Mouse (Mus musculus): ENCODE measurements at regions not wholly inside any gene's neighbourhood (a gene's known extent, or its start where the extent isn't known, plus 50 kb on each side); places are given as distances from the start of the nearest gene placed in this dataset.

DNA sequence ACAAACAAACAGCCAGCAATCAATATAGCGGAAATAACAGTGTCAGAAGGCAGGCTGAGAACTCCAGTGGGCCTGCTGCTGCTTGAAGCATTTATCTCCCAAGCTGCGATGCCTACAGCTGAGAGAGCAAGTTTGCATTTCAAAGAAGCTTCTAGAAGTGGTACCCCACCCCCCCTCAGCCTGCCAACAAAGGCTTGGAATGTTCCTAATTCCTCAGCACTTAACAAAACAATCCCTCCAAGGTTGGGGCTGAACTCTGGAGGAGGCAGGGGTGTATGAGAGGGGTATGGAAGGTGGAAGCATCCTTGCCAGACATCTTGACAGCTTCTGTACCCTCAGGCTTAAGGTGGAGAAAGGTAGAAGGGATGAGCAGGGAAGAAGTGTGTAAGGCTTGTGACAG is 70.2 kb upstream of the Lmcd1 start:
- Histone ChIP-seq H3K27ac (replicated peaks) (no peak overlapping the region), H3K27me3 (ENCODE audit: control insufficient read depth, insufficient read depth, low read length) (no peaks in the 10 kb centered on the region), H3K4me3 (ENCODE audit: low read depth, low read length) (no peak overlapping the region), H3K36me3 (ENCODE audit: control insufficient read depth, insufficient read depth, low read length) (no peaks in the 10 kb centered on the region), H3K9ac (ENCODE audit: low read length) (no peak overlapping the region), H3K4me2 (replicated peaks; ENCODE audit: low read depth) (no peak overlapping the region), H3K9me3 (ENCODE audit: control insufficient read depth, low read length) (no peaks in the 10 kb centered on the region), H3K4me1 (replicated peaks; ENCODE audit: control insufficient read depth, insufficient read depth) (no peaks in the 10 kb centered on the region)
- ATAC-seq (ENCODE audit: low FRiP score, low TSS enrichment) (no peak), DNase-seq (ENCODE audit: low spot score) (no peak)
- no peak for TF ChIP-seq CTCF (IDR thresholded peaks at IDR 0.05; ENCODE audit: low read depth)
- no peak for TF ChIP-seq EP300 (optimal IDR thresholded peaks at IDR 0.05)
- 22% methylated on average over 2 of the region's 2 CpGs for WGBS

DNA sequence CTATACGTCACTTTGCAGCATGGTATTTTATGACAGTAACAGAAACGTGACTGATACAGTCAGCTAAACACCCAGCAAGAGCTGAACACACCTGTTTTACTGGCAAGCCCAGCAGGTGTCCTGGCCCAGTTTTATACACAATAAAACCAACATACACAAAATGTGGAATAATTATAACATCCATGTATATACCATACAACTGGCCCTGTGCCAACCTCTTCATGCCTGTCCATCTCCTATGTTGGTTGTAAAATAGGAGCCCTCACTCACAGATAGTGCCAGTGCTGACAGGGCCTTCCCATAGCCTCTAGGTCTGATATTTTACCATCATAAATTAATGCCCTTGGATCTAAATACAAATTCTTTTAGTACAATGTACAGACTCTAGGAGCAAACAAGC is 68.6 kb upstream of the Lmcd1 start:
- no peak overlapping the region for H3K27ac ChIP-seq (replicated peaks)
- no peaks in the 10 kb centered on the region for H3K27me3 ChIP-seq (ENCODE audit: control insufficient read depth, insufficient read depth, low read length)
- 57% methylated on average over 2 of the region's 2 CpGs for WGBS
- H3K4me3 ChIP-seq (ENCODE audit: low read depth, low read length), result no peak overlapping the region
- TF ChIP-seq CTCF (IDR thresholded peaks at IDR 0.05; ENCODE audit: low read depth), result no peak
- TF ChIP-seq EP300 (optimal IDR thresholded peaks at IDR 0.05), result no peak
- ATAC-seq (ENCODE audit: low FRiP score, low TSS enrichment), result no peak
- no peak for DNase-seq (ENCODE audit: low spot score)
- H3K4me1 ChIP-seq (replicated peaks; ENCODE audit: control insufficient read depth, insufficient read depth), result no peaks in the 10 kb centered on the region
- no peak overlapping the region for H3K9ac ChIP-seq (ENCODE audit: low read length)
- no peaks in the 10 kb centered on the region for H3K9me3 ChIP-seq (ENCODE audit: control insufficient read depth, low read length)
- no peak overlapping the region for H3K4me2 ChIP-seq (replicated peaks; ENCODE audit: low read depth)
- H3K36me3 ChIP-seq (ENCODE audit: control insufficient read depth, insufficient read depth, low read length), result no peaks in the 10 kb centered on the region

DNA sequence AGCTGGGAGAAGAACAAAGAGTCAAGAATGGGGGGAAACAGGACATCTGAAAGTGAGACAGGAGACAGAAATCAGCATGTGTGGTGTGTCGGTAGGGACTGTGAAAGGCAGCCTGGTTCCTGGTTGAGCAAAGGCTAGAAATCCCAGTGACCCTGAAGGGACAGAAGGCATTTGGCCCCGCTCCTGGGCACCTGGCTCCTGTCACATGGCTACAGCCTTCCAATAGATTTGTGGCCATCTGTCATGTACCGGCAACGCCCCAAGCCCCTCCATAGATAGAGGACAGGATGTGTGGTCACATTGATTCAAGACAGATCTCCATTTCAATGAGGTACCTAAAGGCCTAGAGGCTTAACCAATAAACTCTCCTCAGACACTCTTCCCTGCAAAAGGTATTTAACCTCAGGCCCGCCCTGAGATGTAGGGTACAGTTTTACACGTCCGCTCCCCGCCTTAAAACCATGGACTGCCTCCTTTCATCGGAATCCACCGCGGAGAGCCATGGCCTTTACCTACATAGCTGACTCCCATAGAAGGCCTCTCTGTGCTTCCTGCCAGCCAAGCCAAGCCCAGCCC is 68.0 kb upstream of the Lmcd1 start:
- no peak for ATAC-seq (ENCODE audit: low FRiP score, low TSS enrichment)

DNA sequence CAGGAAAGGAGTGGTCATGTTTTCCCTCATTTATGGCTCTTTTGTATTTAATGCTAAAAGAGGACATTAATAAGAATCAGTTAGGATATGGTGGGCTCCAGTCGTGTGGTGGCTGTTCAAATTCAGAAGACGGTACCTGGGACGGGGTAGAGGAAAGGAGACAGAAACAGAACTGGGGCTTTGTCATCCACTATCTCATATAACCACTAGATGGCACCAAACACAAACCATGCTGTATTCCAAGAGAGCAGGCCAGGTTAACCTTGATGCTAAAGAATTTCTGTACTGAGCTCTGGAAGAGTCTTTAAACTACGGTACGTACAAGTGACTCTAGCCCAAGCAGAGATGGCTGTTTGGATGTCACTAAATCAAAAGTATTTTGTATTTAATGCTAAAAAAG is 66.3 kb upstream of the Lmcd1 start:
- Histone ChIP-seq H3K27ac (replicated peaks) (no peak overlapping the region), H3K27me3 (ENCODE audit: control insufficient read depth, insufficient read depth, low read length) (no peaks in the 10 kb centered on the region), H3K4me3 (ENCODE audit: low read depth, low read length) (no peak overlapping the region), H3K9ac (ENCODE audit: low read length) (no peak overlapping the region), H3K9me3 (ENCODE audit: control insufficient read depth, low read length) (no peaks in the 10 kb centered on the region), H3K36me3 (ENCODE audit: control insufficient read depth, insufficient read depth, low read length) (no peaks in the 10 kb centered on the region), H3K4me2 (replicated peaks; ENCODE audit: low read depth) (no peak overlapping the region), H3K4me1 (replicated peaks; ENCODE audit: control insufficient read depth, insufficient read depth) (no peaks in the 10 kb centered on the region)
- DNase-seq (ENCODE audit: low spot score) (no peak), ATAC-seq (ENCODE audit: low FRiP score, low TSS enrichment) (no peak; the same call in 1 of the 2 replicates)
- TF ChIP-seq CTCF (IDR thresholded peaks at IDR 0.05; ENCODE audit: low read depth), result peak; percentile 93
- TF ChIP-seq EP300 (optimal IDR thresholded peaks at IDR 0.05), result no peak
- WGBS, result 26% methylated on average over 5 of the region's 5 CpGs

More for the DNA sequence above, 68.0 kb upstream of the Lmcd1 start:
- no peak overlapping the region for H3K4me3 ChIP-seq (ENCODE audit: low read depth, low read length)
- no peak overlapping the region for H3K9ac ChIP-seq (ENCODE audit: low read length)
- H3K27ac ChIP-seq (replicated peaks), result no peak overlapping the region
- H3K4me1 ChIP-seq (replicated peaks; ENCODE audit: control insufficient read depth, insufficient read depth), result no peaks in the 10 kb centered on the region
- TF ChIP-seq EP300 (optimal IDR thresholded peaks at IDR 0.05), result no peak
- TF ChIP-seq CTCF (IDR thresholded peaks at IDR 0.05; ENCODE audit: low read depth), result no peak
- no peaks in the 10 kb centered on the region for H3K9me3 ChIP-seq (ENCODE audit: control insufficient read depth, low read length)
- 85% methylated on average over 11 of the region's 11 CpGs for WGBS
- DNase-seq (ENCODE audit: low spot score), result no peak
- no peaks in the 10 kb centered on the region for H3K27me3 ChIP-seq (ENCODE audit: control insufficient read depth, insufficient read depth, low read length)
- H3K36me3 ChIP-seq (ENCODE audit: control insufficient read depth, insufficient read depth, low read length), result no peaks in the 10 kb centered on the region
- no peak overlapping the region for H3K4me2 ChIP-seq (replicated peaks; ENCODE audit: low read depth)

DNA sequence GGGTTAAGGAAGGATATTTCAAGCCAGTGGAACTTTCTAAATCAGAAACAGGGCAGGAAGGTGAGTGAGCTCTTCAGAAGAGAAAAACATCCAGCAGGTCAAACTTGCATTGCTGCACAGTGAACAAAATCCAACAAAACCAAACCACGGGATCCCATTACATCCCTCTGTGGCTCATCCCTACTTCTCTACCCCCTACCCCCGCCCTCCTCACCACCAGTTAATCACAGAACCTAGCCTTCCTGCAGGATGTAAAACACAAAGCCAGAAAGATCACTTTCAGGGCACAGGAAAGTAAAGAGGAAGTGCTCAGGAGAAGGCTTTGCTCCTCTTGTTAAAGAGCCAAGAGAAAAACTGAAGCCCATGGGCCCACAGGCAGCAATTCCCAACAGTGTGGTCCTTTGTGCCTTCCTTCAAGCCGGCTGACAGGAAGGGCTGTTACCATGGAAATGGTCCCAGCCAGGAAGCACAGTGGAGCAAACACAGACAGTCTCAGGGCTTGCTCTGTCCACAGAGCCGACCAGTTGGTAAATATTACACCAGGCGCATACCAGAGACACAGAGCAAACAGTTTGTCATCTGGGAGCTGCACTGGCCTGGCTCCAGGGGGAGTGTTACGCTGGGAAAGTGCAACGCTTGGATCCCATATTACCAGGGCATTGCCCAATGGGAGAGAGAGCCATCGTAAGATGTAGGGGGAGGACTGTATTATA is 63.2 kb upstream of the Lmcd1 start:
- DNase-seq (ENCODE audit: low spot score) (peak; percentile 86), ATAC-seq (ENCODE audit: low FRiP score, low TSS enrichment) (peak; percentile 99)
- Histone ChIP-seq H3K4me1 (replicated peaks; ENCODE audit: control insufficient read depth, insufficient read depth) (no peaks in the 10 kb centered on the region), H3K27me3 (ENCODE audit: control insufficient read depth, insufficient read depth, low read length) (no peaks in the 10 kb centered on the region), H3K4me2 (replicated peaks; ENCODE audit: low read depth) (no peak overlapping the region), H3K4me3 (ENCODE audit: low read depth, low read length) (no peak overlapping the region), H3K36me3 (ENCODE audit: control insufficient read depth, insufficient read depth, low read length) (no peaks in the 10 kb centered on the region), H3K9ac (ENCODE audit: low read length) (no peak overlapping the region), H3K27ac (replicated peaks) (peak overlapping the region; percentile 24; the same call in 1 of the 2 replicates), H3K9me3 (ENCODE audit: control insufficient read depth, low read length) (no peaks in the 10 kb centered on the region)
- TF ChIP-seq CTCF (IDR thresholded peaks at IDR 0.05; ENCODE audit: low read depth), result peak; percentile 53
- no peak for TF ChIP-seq EP300 (optimal IDR thresholded peaks at IDR 0.05)
- WGBS, result 18% methylated on average over 8 of the region's 8 CpGs

DNA sequence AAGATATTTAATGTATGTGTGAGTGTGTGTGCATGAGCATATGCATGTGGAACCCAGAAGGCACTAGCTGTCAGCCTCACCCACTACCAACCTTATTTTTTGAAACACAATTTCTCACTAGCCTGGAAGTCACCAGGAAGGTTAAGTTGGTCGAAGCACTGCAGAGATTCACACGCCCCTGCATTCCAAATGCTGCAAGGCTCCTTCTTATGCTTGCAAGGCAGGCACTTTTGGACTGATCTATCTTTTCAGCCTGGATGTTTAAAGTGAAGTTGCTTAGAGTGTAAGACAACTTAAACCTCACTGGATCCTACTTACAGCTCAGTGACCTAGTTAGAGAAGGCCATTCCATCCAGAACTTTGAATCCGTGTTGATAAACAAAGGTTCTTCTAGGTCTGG is 56.7 kb upstream of the Lmcd1 start:
- Histone ChIP-seq H3K4me1 (replicated peaks; ENCODE audit: control insufficient read depth, insufficient read depth) (no peaks in the 10 kb centered on the region), H3K36me3 (ENCODE audit: control insufficient read depth, insufficient read depth, low read length) (no peaks in the 10 kb centered on the region), H3K4me2 (replicated peaks; ENCODE audit: low read depth) (no peak overlapping the region), H3K9me3 (ENCODE audit: control insufficient read depth, low read length) (no peaks in the 10 kb centered on the region), H3K27me3 (ENCODE audit: control insufficient read depth, insufficient read depth, low read length) (no peaks in the 10 kb centered on the region), H3K4me3 (ENCODE audit: low read depth, low read length) (no peak overlapping the region), H3K27ac (replicated peaks) (no peak overlapping the region), H3K9ac (ENCODE audit: low read length) (no peak overlapping the region)
- no peak for ATAC-seq (ENCODE audit: low FRiP score, low TSS enrichment)
- WGBS, result 73% methylated on average over 3 of the region's 3 CpGs
- DNase-seq (ENCODE audit: low spot score), result no peak
- TF ChIP-seq EP300 (optimal IDR thresholded peaks at IDR 0.05), result no peak

Measured in stomach, postnatal 0 days (tissue).